Mouse (Mus musculus) c-Kit-positive CD71-negative TER-119-negative erythroid progenitor cells, embryonic 14.5 days (primary cell): ENCODE measurements at regions not wholly inside any gene's neighbourhood (a gene's known extent, or its start where the extent isn't known, plus 50 kb on each side); places are given as distances from the start of the nearest gene placed in this dataset.

Source experiments
- DNase-seq: peaks from one replicate; pipeline ENCODE4 v3.0.0-alpha.2; 2013; ENCODE audit warnings: low read depth

DNA sequence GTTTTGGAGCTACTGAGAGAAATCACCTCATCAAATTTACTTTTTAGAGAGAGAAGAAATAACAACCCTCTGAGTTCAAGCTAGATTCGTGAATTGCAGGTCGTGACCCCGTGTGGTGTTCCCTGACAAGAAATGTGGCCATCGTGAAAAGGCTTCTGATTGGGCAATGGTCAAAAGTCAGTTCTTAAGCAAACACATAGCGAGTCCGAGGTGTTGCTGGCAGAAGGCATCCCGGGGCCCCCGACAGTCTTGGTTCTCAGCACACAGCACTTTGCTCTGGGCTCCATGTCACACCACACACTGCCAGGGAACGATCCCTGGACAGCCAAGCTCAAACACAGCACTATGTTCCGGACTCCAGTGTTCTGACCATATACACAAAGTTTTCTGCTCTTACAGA lies 320.0 kb downstream of the Etnk1 start:
- DNase-seq: no peak

DNA sequence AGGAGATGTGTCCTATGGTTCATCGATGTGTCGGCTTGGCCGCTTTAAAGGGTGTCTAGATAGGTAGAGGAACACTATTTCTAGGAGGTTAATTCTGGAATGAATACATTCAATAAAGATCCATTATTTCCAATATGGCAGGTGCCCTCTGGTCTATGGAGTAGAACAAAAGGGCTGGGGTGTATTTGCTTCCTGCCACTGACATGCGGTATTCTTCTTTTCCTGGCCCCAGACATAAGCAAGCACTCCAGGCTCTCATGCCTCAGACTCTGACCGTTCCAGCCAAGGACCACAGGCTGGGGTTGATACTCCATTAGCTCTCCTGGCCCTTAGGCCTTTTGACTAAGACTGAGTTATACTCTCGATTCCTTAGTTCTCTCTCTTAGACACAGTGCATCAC lies 323.0 kb downstream of the Etnk1 start:
- DNase-seq: no peak

DNA sequence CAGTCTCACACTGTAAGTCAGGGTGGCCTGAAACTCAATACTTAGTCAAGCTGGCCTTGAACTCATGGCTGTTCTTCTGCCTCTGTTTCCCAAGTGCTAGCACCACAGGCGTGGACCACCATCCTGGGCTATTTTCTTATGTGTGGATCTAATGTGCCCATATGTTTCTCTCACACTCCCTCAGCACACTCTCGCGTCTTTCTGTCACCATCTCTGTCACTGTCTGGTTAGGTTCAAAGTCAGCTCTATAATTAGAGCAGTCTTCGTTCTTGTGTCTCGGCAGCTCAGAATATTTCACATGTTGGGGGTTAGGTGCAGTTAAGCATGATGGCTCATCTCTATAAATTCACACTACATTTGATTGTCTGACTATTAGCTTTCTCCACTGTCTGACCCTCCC lies 324.4 kb downstream of the Etnk1 start:
- DNase-seq: no peak

DNA sequence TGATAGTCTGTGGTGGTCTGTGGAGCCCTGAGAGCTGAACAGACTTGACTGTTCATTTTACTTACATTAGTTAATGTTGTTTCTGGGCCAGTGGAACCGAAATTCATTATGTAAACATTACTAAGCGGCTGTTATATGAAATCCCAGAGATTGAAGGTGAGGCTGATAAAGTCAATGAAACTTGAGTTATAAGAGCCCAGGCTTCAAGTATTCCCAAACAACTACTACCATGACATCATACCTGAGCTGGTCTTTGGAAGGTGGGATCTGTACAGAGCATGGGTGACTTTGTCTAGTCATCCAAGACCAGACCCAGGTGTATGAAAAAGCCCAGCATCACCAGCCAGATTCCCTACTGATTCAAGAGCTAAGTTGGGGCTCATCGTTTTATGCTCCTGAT lies 326.5 kb downstream of the Etnk1 start:
- DNase-seq: no peak

DNA sequence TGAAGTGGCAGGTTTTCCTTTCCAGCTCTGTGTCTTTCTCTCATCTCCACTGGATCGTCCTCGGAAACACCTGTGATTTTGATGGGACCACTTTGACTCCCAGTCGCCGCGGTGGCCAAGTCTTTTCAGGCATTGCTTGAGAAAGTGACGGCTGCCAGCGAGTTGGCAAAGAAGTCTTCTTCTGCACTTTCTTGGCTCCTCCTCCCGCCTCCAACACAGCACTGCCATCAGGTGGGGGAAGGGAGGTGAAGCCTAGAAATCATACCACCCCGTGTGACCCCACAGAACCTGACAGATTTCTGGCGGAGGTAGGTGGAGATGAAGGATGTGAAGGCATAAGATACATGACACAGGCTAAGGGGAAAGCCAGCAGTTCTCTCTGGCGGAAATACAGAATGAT lies 327.3 kb downstream of the Etnk1 start:
- no peak for DNase-seq

DNA sequence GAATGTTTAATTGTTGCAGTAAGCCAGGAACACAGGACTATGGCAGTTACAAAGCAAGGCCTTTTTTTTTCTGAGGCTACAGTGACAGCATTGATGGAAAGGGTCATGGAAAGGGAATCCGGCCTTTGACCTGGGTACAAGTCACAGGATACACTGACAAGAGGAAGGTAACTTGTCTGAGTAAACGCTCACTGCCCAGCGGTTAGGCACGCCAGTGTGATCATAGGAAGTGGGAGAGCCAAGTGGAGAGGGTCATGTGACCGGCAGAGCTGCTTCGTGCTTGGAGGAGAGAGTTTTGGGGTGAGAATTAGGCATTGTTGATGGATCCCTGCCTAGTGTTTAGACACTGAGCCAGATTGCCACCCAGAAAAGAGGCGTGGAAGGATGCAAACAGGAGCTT lies 327.9 kb downstream of the Etnk1 start:
- no peak for DNase-seq

DNA sequence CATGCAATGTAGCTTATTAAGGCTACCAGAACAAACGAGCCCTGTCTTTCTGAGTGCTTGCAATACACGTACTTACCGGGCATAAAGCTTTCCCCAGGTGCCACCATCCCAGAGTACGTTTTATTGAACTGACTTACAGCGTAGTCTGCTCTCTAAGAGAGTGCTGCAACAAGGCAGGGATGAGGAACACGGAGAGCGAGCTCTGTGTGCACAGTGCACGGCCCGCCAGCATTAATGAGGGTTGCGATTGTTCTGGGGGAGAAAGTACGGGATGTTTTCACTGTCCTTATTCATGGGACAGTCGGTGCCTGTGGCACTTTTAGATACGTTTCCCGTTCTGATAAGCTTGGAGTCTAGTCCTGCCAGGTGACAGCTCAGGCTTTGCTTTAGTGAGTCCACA lies 331.7 kb downstream of the Etnk1 start:
- DNase-seq: no peak

DNA sequence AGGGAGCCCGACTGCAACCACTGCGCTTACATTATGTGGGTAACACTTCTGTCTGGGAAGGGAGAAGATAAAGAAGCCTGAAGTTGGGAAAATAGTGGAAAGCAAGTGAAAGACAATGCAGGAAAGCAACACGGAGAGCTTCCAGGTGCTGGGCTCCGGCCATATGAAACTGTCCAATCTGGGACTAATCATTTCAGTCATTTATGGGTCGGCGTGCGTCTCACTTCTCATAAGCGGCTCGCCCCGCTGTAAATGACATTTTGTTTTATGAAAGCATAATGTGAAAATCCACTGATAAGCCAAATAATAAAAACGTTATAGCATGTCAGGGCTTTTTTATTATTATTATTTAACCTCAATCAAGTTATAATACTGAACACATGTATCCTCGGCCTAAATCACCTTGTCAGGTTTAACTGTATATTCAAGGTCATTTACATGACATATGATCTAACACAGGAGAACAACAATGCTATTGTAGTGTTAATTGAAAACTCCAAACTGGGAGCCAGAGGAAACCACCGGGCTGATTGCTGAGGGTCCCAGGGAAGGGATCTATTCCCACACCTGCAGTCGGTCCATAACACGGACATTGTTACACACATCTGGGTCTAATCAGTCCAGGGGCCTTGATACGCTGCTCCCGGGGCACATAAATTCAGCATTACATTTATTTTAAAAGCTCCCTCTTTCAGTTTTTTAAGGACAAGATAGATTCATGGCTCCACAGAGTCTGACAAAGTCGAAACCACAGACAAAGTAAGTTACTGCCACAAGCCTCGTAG lies 332.4 kb downstream of the Etnk1 start:
- no peak for DNase-seq

DNA sequence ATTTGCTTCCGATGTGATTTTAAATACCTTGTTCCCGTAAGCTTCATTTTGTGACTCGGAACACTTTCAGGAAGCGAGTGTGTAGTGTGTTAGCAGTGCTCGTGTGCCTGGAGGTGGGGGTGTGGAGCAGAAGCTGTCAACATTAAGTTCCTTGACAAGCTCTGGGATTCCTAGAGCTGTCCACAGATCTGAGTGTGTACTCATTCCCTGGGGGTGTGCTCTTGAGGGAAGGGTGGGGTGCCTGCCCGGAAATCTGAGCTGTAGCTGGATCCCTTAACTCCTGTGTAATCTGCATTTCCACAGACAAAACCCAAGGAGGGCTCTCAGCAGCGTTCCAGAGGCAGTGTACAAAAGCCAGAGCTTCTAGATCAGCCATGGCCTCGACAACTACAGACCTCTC lies 335.8 kb downstream of the Etnk1 start:
- no peak for DNase-seq

DNA sequence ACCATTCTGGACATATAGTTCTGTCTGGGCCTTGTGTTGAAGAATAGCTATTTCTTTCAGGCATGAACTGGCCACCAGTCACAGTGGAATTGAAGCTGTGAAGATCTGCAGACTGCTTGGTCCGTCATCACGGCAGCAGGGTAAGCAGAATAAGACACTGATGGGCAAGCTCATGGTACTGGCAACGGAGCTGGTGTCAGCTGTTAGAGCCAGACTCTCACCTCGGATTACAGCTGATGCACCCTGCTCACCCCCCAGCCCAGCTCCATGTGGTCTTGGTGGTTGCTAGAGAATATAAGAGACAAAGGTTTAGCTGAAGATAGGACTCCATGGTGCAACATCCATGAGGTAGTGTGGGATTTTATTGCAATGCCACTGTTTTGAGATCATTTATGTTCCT lies 336.9 kb downstream of the Etnk1 start:
- no peak for DNase-seq

DNA sequence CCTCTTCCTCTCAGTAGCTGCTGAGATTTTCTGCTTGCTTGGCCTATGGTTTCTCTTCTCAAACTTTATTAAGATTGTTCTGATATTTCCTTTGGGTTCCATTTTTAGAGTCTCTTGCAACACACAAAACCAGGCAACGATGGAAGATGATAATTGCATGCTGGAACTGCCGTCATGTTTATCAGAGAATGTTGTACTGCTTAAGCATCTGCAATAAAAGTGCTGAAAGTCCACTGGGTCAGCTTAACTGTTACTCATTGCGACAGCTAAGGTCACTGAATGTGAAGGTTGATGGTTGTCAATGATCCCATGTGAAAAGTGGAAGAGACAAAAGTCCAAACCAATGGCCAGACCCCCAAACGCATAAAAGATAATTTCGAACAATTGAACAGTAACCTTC lies 346.4 kb downstream of the Etnk1 start:
- DNase-seq: no peak

DNA sequence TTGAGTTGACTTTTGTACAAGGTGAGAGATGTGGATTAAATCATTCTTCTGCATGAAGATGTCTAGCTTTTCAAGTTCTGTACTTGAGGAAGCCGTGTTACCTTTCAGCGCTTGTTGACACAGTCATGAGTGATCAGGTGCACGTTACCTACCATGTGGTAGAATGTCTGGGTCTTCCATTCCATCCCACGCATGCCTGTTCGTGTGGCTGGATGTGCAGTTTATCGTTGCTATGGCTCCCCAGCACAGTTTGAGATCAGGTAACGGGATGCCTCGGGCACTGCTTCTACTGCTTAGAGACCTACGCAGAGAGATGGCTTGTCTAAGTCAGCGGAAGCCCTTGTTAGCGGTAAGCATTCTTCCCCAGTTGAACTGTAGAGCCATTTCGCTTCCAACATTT lies 348.1 kb downstream of the Etnk1 start:
- DNase-seq: no peak

DNA sequence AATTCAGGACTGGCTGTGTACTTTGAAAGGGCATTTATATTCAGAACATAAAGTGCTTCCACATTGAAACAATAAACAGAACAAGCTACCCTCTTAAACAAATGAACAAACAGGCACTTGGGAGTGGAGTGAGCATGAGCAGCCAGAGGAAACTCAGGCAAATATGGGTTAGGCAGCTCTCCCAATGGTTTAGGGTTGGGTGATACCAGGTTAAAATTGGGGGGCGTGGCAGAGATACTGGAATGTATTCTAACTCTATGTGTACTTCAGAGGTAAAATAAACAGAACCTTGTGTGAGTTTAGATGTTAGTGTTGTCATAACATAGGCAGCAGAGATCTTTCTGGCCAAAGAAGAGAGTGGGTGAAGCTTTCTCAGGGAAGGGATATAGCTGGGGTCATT lies 349.7 kb downstream of the Etnk1 start:
- DNase-seq: no peak

DNA sequence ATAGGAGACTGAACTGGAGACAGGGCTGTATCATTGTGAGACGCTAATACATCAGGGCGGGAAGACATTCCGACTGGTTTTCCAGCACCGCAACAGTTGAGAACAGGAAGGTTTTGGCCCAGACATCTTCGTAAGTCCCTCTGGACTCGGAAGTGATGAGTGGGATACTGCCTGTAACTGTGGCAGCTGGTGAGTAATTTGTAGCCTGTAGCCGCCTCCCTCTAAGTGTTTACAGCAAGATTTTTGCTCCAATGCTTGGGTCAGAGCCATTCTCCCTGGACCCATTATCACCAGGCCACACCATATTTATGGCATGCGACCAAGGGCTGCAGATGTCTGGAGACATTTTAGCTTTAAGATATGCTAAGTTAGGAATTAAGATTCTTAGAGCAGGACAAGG lies 351.5 kb downstream of the Etnk1 start:
- no peak for DNase-seq

DNA sequence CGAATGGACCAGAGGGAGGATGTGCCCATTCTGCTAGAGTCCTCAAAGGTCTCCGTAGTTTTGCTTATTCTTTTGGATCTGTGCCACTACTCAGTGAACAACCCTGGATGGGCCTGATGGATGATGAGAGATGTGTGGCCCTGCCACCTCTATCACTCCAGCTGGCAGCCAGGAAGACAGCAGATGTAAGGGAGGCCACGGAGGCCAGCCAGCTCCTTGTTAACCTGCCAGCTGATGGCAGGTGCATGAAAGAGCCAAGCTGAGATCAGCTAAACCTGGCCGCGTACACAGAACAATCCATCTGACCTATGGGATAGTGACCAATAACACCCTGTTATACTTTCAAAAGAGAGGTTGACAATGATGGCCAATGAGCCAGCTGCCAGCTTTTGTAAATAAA lies 352.6 kb downstream of the Etnk1 start:
- DNase-seq: no peak

DNA sequence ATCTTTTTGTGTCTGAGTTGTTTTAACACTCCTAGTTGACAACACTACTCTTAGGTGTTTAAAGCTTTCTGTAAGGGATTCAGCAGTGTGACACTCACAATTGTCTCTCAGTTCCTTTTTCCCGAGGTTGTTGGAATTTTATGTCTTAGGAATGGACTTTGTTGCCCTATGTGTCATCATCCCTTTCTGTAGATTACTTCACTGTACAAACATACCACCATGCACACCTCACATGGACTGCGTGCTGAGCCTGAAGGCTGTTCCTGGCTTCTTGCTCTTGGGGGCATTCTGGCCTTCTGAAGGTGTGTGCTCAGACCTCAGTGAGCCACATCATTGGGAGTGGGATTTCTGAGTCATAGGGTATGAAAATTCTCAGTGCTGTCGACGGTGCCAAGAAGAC lies 358.1 kb downstream of the Etnk1 start:
- no peak for DNase-seq

DNA sequence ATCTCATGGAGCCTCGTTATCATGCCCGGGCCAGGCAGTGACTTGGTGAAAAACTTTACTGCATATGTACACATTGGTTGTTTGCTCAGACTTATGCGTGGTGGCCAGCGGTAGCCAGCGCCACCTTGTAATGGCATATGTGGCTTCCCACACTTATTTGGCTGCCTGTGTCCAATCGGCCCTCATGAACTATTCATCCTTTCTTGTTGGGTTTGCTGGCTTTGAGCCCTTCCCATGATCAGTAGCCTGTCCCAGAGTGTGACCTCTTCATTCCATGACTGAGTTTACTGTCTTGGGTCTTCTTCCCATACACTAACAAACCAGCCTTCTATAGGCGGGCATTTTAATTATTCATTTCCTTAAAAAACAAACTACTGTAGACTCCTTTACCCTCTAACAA lies 361.9 kb downstream of the Etnk1 start:
- DNase-seq: no peak

DNA sequence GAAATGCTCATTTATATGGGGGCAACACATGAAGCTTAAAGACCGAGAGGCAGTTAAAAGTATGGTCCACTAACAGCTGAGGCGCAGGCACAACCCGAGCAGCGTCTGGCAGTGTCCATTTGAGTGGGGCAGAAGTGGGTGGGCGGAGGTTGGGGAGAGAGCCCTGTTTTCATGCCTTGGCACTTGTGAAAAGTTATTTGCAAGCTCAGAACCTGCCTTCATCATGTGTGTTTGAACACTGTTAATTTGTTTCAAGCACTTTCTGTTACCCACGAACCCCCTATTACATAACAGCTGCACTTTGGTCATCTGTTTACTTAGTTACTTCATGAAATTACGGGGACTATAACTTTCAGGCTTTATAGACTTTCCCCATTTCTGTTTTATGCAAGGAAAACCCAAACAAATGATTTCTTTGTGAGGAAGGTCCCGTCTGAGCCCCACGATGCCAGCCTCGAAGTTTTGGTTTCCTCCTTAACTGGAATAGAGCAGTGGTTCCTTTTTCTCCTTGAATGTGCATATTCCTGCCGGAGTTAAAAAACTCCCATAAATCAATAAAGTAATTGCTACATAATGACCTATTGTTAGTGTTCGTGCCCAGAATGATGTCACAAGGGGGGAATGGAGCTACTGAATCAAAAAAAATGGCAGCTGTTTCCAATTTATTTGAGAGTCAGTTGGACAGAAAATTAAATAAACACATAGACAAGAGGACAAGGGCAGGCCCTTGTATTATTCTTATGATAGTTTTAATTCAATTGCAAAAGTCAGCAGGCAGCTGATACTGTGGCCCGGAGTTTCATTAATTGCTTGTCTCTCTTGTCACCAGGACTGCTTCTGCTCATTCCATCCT lies 363.6 kb downstream of the Etnk1 start:
- DNase-seq: no peak

DNA sequence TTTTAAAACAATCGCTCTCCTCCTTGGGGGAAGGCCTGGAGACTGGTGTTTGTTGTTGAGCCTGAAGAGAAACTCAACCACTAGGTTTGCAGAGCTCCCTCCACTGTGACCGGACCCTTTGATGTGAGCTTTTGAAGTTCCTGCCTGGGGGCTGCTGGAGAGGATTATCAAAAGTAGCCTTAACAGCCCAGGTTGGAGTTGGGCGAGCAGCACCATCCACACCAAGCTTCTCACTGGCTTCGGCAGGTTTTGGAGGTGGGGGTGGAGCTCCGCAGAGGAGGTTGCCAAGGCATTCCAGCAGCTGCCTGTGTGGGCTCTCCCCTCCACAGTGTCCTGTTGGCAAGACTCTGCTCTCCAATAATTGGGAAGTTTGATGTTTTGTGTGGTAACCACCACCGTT lies 364.5 kb downstream of the Etnk1 start:
- DNase-seq: no peak

DNA sequence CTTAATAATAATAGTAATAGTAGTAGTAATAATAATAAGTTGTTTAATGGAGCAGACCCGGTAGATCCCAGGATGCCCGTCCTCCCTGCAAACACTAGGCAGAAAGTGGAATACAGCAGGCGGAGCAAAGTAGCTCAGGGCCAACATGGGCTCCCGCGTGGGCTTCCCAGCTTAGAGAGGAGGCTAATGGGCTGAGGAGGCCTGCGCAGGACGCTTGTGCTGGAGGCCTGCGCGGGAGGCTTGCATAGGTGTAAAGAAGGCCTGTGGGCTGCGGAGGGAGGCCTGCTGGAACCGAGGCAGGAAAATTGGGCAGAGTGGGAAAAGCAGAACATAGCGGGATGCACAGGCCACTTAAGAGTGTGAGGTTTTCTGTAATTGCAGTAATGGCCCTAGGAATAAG lies 365.4 kb downstream of the Etnk1 start:
- no peak for DNase-seq

DNA sequence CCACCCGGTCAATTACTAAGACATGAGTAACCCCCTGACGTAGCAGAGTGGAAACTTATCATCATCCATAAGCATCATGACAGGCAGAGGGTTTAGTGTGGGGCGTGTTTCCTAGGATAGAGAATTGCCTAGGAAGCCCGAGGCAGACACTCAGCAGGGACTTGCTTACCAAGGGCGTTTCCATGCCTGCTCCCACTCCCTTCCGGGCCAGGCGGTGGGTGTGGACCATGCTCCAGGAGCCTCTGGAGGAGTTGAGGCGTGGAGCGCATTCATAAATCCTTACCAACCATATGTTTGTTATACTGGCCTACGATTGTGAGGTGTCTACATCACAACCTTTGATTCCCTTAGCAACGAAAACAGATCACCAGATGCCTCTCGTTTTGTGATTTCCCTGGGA lies 368.2 kb downstream of the Etnk1 start:
- no peak for DNase-seq

DNA sequence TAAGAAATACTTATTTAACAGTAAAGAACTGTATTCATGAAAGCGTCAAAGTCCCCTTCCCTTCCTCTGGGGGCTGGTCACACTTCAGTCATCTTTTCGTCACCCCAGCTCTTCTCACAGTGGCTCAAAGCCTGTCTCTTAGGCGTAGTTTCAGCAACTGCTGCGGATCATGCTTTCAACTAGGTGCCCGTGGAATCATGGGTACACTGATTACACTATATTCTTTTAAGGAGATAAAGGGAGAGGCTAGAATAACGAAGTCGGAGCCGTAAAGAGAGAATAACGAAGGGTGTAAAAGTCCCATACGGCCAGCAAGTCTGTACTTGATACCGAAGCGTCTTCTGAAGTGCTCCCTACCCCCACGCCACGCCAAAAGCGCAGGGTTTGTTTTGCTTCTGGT lies 368.7 kb downstream of the Etnk1 start:
- no peak for DNase-seq

DNA sequence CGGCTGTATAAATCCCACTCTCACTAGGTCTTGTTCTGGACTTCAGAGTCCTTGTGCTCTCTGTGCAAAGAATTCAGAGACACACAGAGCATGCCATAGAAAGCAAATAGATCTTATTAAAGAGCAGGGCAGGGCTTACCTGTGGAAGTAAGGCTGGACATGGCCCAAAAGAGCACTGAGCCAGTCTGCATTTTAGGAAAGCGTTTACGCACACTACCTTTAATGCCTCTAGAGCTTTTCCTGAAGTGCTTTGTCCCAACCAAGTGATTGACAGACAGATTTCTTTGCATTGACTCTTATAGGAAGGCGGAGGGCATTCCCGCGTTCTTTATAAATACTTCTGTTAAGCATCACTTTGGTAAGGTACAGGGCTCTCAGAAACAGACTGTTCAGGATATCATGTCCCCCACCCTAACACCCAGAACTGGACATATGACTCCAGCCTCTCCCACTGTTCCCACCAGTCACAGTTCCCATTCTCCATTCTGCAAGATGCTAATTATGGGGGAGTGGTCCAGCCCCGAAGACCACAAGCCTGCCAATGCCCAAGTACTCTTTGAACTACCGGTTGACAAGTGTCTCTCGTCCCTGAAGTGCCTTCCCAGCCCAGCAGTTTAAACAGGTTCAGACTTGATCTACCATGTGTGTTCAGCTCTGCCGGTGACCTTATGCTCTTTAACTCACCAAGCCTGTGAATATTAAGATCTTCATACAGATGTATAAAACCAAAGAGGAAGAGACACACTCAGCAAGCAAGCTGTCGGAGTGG lies 369.7 kb downstream of the Etnk1 start:
- no peak for DNase-seq
